Mouse (Mus musculus): Measurements from ENCODE around the gene Efhc1. TPM values are rescaled to one million over a fixed set of nuclear protein-coding genes. Genes with fewer than 3 reads are reported as not detected.

The Efhc1 gene
- polyA plus RNA-seq, 1 experiment: 0.32 TPM

Other genes with a start within 250 kb of the Efhc1 start
- gene Il17a, start 220.7 kb upstream of the Efhc1 start, polyA plus RNA-seq (2012; rRNA removed): 0.44 and 0.99 TPM in 2 replicates
- gene Il17f, start 161.0 kb upstream of the Efhc1 start, polyA plus RNA-seq (2012; rRNA removed): 0.23 and 1.2 TPM in 2 replicates
- 22.2 and 27.8 TPM in 2 replicates for gene Mcm3, start 131.3 kb upstream of the Efhc1 start, polyA plus RNA-seq (2012; rRNA removed)
- gene Paqr8, start 61.0 kb upstream of the Efhc1 start, polyA plus RNA-seq (2012; rRNA removed): 3.0 and 5.0 TPM in 2 replicates
- gene Tram2, start 127.6 kb downstream of the Efhc1 start, polyA plus RNA-seq (2012; rRNA removed): 7.8 and 11.0 TPM in 2 replicates

Data from large intestine, adult 2 months (tissue).